Mouse (Mus musculus) lung, postnatal 0 days (tissue): ENCODE measurements around the gene Celsr1.

ENCODE experiments used
- CTCF ChIP-seq: IDR thresholded peaks from 2 replicates; pipeline ENCODE4 v1.5.1; 2016; ENCODE audit warnings: antibody characterized with exemption, mild to moderate bottlenecking
- EP300 ChIP-seq: IDR thresholded peaks from 2 replicates; pipeline ENCODE4 v1.6.1; 2016; ENCODE audit warnings: antibody characterized with exemption, mild to moderate bottlenecking, control low read depth

- TF ChIP-seq CTCF (peak; percentile 69), EP300 (no peak)
These were observed 129.8 kb downstream of the Celsr1 start for GRCm38 (mm10) chr15:85903826-85904225.
